Mouse (Mus musculus) cerebellum, postnatal 10 days (tissue): ENCODE measurements around the gene Focad.
A peak's percentile ranks its signal among the peaks of the same experiment; 100 is the strongest.

Experiments
- DNase-seq, 2 experiments: peaks; one replicate each; pipeline ENCODE4 v3.0.0; 2021; ENCODE audit warnings: mixed read lengths in 2 of 2

Focad gene

GRCm38 (mm10) chr4:88400992-88401313 lies 306.5 kb downstream of the Focad start:
- no peak for DNase-seq

DNA sequence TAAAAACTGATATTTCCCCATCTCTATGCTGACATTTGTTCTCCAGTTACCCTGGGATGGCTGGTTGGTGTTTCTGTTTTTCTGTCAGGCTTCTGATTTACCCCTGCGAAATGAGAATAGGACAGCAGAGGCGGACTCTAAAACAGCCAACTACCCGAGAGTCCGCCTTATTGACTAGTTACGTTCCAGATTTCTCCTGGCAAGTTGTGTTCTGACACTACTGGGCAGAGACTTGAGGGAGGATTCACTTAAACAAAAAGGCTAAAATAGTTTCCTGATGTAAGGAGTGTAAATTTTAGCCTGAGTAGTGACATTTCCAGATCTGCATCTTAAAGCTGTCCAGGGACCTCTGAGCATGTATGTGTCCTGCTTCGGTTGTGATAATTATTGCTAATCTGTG lies 308.5 kb downstream of the Focad start:
- no peak for DNase-seq

DNA sequence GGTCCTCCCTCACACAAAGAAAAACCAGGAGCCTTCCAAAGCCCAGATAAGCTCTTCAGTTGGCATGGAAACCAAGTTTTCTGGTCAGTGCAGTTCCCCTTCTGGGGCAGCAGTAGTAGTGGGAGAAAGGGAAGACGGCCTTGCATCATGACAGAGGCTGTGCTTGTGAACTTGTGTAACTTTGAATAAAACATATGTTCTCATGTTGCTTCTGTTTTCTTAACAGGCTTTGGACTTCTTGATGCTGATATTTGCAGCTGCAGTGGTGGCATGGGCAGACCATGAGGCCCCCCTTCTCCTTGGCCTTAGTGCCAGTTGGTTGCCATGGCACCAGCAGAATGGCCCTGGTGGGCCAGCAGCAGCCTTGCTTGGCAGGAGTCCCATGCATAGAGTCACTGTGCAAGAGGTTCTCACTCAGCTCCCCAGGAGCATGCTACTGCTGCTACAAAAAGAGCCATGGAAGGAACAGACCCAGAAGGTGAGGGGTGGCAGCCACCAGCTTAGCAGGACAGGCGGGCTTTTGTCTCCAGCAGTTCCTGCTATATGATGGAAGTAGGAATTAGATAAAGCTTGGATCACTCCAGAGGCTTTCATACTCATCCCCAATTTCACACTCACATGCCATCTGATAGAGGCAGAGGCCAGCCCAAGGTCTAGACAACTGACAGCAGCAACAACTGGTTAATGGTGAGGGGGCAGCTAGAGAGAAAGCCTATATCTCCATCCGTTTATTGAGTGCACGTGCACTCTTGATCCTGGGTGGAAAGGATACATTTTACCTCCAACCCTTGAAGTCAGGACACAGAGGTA lies 312.7 kb downstream of the Focad start:
- DNase-seq = peak; percentile 82 to 91

DNA sequence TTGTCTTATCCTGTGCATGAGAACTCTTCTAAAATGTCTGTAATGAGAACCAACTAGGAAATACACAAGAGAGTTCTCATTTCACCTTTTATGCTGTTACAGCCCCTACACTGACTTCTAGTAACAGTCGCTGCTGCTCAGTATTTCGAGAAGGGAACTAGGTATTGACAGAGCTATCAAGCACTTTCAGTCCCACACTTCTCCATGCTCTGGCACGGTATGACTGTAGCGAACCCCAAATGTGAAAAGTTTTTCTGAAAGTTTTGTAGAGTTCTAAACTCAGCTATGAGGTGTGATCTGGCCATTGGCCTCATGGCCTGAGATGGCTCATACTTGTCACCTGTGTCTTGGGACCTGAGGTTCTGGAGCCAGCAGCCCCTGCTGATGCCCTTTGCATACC lies 314.9 kb downstream of the Focad start:
- no peak for DNase-seq

DNA sequence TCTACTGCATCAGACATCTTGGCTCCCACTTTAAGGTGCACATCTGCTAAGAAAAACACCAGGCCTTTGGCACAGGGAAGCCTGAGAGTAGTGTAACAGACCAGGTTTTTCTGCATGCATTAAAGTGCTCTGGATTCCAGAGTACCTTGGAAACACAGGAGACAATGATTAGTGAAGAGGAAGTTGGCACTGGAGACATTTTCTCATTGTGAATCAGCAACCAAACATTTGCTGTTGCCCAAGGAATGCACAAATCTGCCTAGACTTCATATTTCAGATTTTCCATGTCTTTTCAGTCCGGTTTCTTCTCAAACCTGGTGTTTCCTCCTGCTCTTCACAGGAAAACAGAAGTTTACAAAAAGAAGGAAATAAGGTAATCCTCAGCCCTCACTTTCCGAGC lies 317.9 kb downstream of the Focad start:
- DNase-seq = no peak

GRCm38 (mm10) chr4:88415017-88415416 lies 320.6 kb downstream of the Focad start:
- DNase-seq = no peak

DNA sequence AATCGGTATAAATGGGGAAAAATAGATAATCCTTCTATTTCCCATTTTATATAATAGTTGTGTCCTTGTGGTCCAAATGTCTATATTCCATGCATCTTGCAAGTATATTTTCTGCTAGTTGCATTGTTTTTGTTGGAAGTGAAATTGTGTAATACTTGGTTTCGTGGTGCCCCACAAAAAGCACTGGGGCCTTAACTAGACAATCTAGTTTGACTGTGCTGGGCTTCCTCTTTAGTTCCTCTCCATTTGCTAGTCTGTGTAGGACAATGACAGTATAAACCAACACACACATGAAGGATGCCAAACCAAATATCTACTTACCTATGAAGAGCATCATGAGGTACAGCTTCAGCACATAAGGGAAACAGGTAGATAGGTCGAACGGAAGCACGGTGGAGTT lies 324.9 kb downstream of the Focad start:
- no peak for DNase-seq

DNA sequence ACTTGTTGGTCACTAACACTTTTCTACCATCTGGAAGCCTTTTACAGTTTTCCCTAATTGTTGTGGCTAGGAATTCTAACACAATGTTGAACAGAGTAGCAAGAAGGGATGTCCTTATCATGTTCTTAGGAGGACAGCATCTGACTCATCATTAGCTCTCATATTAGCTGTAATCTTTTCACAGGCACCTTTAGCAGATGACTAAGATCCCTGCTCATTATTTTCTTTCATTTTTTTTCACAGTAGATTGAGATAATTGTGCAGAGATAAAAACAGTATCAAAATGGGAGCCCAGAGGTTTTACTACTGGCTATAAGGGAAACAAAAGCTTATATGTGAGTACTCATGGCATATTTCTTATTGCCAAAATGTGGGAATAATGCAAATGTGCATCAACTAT lies 330.1 kb downstream of the Focad start:
- DNase-seq = no peak

GRCm38 (mm10) chr4:88427630-88428239 lies 333.3 kb downstream of the Focad start:
- DNase-seq = no peak

DNA sequence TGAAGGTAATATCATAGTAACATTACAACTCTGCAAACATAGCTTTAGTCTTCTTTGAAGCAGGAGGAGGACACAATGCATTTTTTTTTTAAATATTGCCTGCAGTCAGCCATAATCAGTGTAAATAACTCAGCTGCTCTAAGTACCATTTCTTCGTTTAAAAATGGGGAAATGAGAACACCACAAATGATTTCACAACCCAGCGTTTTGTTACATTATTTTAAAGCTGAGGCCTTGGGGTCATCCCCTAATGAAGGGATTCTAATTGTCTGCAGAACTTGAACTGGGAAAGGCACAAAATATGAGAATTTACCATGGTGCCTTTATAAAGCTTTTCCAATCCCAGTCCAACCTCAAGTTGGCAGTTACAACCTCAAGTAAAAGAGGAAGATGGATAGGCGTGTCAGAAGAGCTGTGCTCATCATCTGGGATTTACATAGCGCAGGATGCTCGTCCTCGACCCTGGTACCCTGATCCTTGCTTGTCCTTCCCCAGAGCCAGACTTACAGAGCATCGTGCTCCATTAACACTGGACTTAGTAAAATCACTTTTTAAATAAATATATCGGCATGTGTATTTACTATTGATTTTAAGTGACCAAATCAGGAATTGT lies 338.1 kb downstream of the Focad start:
- no peak for DNase-seq

- no peak for DNase-seq
Observed at GRCm38 (mm10) chr4:88436593-88437165, 342.2 kb downstream of the Focad start.

GRCm38 (mm10) chr4:88437166-88437565 lies 342.7 kb downstream of the Focad start:
- no peak for DNase-seq

- DNase-seq = peak in 1 of 2 experiments; percentile 3
Observed at GRCm38 (mm10) chr4:88437917-88438316, 343.5 kb downstream of the Focad start.

GRCm38 (mm10) chr4:88438326-88438989 lies 344.0 kb downstream of the Focad start, which contains the start of gene Hacd4:
Gene Hacd4 (minus strand): TSS chr4:88438928.
- peak; percentile 76 to 89 for DNase-seq

DNA sequence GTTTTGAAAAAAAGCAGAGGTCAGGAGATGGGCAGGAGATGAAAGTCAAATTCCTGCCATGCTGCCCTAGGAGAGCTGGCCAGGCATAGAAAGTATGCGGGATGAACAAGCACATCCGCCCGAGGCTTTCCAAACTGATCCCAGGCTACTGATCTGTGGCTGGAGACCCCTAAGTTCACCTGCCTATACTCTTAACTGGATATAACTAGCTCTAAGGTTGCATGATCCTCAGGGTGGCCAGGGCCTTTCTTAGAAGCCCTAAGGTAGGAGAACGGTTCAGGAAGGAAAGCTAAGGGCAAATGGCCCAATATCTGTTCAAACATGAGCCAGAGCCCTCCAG lies 344.5 kb downstream of the Focad start:
- no peak for DNase-seq

GRCm38 (mm10) chr4:88439669-88440123 lies 345.3 kb downstream of the Focad start:
- DNase-seq = peak; percentile 7 to 16

GRCm38 (mm10) chr4:88440814-88441213 lies 346.4 kb downstream of the Focad start:
- DNase-seq = no peak

DNA sequence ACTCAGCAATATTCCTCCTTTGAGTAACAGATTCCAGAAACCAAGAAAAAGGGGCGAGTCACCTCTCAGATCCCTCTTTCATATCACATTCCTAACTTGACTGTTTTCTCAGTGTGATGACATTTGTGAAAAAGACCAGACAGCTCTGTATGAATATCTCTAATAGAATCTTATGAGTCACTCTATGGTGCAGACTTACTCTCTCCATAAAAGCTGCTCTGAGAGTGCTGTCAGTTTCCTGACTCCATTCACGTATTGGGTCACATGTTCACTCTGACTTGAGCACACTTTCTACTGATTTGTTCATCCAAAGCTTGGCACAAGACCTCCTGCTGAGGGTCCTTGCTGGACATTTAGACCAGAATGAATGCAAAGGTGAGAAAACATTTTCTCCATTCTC lies 354.5 kb downstream of the Focad start:
- no peak for DNase-seq

DNA sequence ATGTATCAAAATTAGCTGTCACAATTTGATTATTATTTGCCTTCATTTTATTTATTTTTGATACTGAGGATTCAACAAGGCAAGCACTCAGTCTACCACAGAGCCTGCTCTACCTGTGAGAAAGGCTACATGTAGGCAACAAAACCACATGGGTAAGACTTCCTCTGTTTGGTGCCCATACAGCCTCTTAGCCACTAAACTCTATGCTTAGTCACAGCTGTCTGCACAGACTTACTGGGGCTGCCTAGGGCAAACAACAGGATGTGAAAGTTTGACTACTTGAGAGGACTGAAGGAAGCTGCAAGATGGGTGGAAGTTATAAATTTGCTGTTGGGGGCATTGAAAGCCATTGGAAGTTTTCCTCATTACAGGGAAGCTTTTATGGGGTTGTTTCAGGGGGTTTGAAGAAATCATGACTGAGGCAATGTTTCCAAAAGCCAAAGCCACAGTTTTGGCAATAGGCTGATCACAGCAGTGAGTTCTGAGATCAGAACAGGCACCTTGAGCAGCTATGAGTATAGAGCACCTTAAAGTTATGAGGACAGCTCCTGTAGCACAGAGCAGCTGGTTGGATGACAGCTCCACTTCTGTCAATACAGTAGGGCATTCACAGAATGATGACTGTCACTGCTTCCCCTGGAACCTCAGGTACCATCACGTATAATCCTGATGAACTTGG lies 355.8 kb downstream of the Focad start:
- DNase-seq = no peak

DNA sequence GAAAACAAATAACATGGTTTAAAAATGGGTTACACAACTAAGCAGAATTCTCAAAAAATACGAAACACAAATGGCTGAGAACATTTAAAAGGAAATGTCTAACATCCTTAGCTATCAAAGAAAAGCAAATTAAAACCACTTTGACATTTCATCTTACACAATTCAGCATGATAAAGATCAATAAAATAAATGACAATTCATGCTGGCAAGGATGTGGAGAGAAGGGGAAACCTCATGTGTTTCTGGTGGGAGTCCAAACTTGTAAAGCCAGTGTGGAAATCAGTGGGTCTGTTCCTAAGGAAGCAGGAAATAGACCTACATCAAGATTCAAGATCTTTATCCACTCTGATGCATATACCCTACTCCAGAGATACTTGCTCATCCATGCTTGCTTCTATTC lies 363.7 kb downstream of the Focad start:
- no peak for DNase-seq

- DNase-seq = no peak
Observed at GRCm38 (mm10) chr4:88458673-88459072, 364.2 kb downstream of the Focad start.
